Mouse (Mus musculus) midbrain, embryonic 16.5 days (tissue): ENCODE data around the gene Tldc2. TPM values are rescaled to one million over a fixed set of nuclear protein-coding genes. Genes with fewer than 3 reads are reported as not detected.

Experiments
- ATAC-seq: fragments of 200-750 bp; cut with Nextera tagmentation; 2 replicates; pipeline ENCODE4 v1.8.0; 2017; ENCODE audit warnings: moderate TSS enrichment
- H3K27ac ChIP-seq: fragments of 300-500 bp; sonication (generic); 2 replicates; pipeline ENCODE4 v1.5.1; 2014; ENCODE audit warnings: mild to moderate bottlenecking, low read length, mixed read lengths
- H3K27me3 ChIP-seq: fragments of 300-500 bp; sonication (generic); 2 replicates; pipeline ENCODE4 v1.6.1; 2014; ENCODE audit warnings: low read depth, low read length, mixed read lengths; ENCODE audit not compliant: control insufficient read depth, insufficient read depth
- H3K36me3 ChIP-seq: fragments of 300-500 bp; sonication (generic); 2 replicates; pipeline ENCODE4 v1.6.1; 2014; ENCODE audit warnings: mild to moderate bottlenecking, low read length, moderate library complexity, mixed read lengths; ENCODE audit not compliant: control insufficient read depth, insufficient read depth
- H3K4me1 ChIP-seq: fragments of 300-500 bp; sonication (generic); 2 replicates; pipeline ENCODE4 v1.6.1; 2014; ENCODE audit warnings: mild to moderate bottlenecking, low read length, mixed read lengths; ENCODE audit not compliant: control insufficient read depth, insufficient read depth
- H3K4me2 ChIP-seq: fragments of 300-500 bp; sonication (generic); 2 replicates; pipeline ENCODE4 v1.6.1; 2014; ENCODE audit warnings: mild to moderate bottlenecking, low read length, mixed read lengths
- H3K4me3 ChIP-seq: fragments of 300-500 bp; sonication (generic); 2 replicates; pipeline ENCODE4 v1.5.1; 2014; ENCODE audit warnings: low read depth, mild to moderate bottlenecking, low read length, moderate library complexity, mixed read lengths
- H3K9ac ChIP-seq: fragments of 300-500 bp; sonication (generic); 2 replicates; pipeline ENCODE4 v1.6.1; 2014; ENCODE audit warnings: low read depth, low read length, mixed read lengths
- H3K9me3 ChIP-seq: fragments of 300-500 bp; sonication (generic); replicated peaks from 2 replicates; pipeline ENCODE4 v1.6.1; 2014; ENCODE audit warnings: mild to moderate bottlenecking, low read length, mixed read lengths; ENCODE audit not compliant: control insufficient read depth, poor library complexity, severe bottlenecking
- WGBS: fragments of 180-500 bp; shearing (Covaris S2); extraction: QIAGEN DNeasy Blood & Tissue Kit; methylation state at CpG from one replicate; pipeline ENCODE4 v1.1.7; 2014; 5-methylcytosine and 5-hydroxymethylcytosine counted together
- polyA plus RNA-seq: library from polyadenylated mRNA; unstranded; fragments of >200 nt; fragmentation: Nextera tagmentation; extraction: Ambion mirVana; gene quantifications from 2 replicates; pipeline ENCODE4 v1.2.1, GENCODE M21; 2015

Gene Tldc2
- polyA plus RNA-seq, 1 experiment from 2014 or later = not detected

DNA sequence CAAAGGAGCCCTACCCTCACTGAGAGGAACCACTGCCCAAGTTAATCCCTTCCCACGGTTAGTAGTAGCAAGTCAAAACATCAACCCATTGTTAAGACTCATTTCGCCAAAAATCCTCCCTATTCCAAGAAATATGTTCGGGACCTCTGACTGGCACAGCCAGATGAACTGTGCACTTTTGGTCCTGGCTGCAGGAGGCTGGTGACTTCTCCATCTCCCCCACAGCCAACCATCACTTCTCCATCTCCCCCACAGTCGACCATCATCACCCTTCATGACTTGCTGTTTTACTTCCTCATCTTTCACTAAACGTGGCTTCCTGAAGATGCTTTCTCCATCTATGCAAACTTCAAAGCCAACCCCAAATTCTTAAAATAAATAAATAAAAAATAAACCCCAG, 52.0 kb downstream of the Tldc2 start:
- 76% methylated on average over 5 of the region's 5 CpGs for WGBS
- no peaks in the 10 kb centered on the region for H3K36me3 ChIP-seq
- no peaks in the 10 kb centered on the region for H3K27me3 ChIP-seq
- H3K4me3 ChIP-seq = no peak overlapping the region
- peaks cover 7% of the 10 kb centered on the region; the same call in 1 of the 2 replicates for H3K9me3 ChIP-seq
- H3K9ac ChIP-seq = no peak overlapping the region
- ATAC-seq = no peak
- peaks cover 4% of the 10 kb centered on the region for H3K4me1 ChIP-seq
- no peak overlapping the region for H3K4me2 ChIP-seq
- no peak overlapping the region for H3K27ac ChIP-seq

DNA sequence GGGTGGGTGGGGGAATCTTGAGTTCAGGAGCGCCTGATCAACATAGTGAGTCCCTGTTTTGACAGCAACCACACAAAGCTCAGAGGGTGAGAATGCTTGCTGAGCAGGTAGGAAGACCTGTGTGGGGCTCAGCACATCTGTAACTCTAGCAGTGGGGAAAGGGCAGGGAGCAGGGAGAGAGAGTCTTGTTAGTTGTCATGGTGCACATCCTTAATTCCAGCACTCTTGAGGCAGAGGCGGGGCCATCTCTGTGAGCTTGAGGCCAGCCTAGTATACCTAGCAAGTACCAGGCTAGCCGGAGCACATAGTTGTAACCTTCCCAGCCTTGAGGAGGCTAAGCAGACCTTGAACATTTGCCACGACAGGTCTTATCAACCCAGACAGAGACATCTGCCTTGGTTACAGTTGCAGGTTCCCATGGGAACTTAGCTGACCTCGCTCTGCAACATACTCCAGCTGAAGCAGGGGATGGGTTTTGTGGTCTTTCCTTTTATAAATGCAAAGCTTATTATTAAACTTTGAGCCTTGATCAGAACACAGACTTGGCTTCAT, 52.5 kb downstream of the Tldc2 start:
- WGBS = 89% methylated on average over 5 of the region's 5 CpGs
- peaks cover 7% of the 10 kb centered on the region; the same call in 1 of the 2 replicates for H3K9me3 ChIP-seq
- no peaks in the 10 kb centered on the region for H3K27me3 ChIP-seq
- H3K27ac ChIP-seq = no peak overlapping the region
- H3K4me1 ChIP-seq = peaks cover under 1% of the 10 kb centered on the region; the same call in 1 of the 2 replicates
- H3K36me3 ChIP-seq = no peaks in the 10 kb centered on the region
- no peak overlapping the region for H3K9ac ChIP-seq
- no peak for ATAC-seq
- H3K4me2 ChIP-seq = no peak overlapping the region
- no peak overlapping the region for H3K4me3 ChIP-seq

DNA sequence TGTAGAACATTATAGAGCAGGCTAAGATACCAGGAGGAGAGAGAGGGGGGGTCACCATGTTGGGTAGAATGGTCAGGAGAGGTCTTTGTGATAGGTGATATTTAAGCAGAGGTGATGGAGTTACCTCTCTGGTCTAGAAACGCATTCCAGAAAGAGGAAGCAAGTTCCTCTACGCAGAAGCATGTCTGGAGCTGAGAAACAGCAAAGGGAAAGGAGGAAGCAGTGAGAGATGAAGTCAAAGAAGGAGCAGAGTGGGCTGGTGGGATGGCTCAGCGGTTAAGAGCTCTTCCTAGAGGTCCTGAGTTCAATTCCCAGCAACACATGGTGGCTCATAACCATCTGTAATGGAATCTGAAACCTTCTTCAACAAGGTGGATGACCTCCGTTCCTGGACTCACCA, 55.1 kb downstream of the Tldc2 start:
- no peak for ATAC-seq
- no peak overlapping the region for H3K4me2 ChIP-seq
- no peak overlapping the region for H3K27ac ChIP-seq
- 91% methylated on average over 4 of the region's 4 CpGs for WGBS
- H3K4me1 ChIP-seq = no peaks in the 10 kb centered on the region
- peaks cover 7% of the 10 kb centered on the region; the same call in 1 of the 2 replicates for H3K9me3 ChIP-seq
- H3K27me3 ChIP-seq = no peaks in the 10 kb centered on the region
- no peak overlapping the region for H3K4me3 ChIP-seq
- H3K36me3 ChIP-seq = no peaks in the 10 kb centered on the region
- no peak overlapping the region for H3K9ac ChIP-seq

DNA sequence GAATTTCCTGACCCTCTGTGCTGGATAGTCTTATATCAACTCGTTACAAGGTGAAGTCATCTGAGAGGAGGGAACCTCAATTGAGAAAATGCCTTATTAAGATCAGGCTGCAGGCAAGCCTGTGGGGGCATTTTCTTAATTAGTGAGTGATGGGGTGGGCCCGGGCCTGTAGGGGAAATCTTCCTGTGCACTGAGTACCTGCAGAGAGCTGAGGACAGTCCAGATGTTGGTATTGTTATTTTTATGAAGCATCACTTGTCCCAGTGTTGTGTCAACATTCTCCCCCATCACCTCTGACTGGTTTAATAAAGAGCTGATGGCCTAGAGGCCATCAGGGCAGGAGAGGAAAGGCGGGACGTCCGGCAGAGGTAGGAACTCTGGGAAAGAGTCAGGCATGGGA, 57.3 kb downstream of the Tldc2 start:
- whole genome bisulfite sequencing = 81% methylated on average over 5 of the region's 5 CpGs
- H3K9ac ChIP-seq = no peak overlapping the region
- H3K27ac ChIP-seq = no peak overlapping the region
- H3K4me1 ChIP-seq = no peaks in the 10 kb centered on the region
- no peak overlapping the region for H3K4me2 ChIP-seq
- 0 out of 2 replicates have a peak, but pooled peaks cover 5% of the 10 kb centered on the region for H3K36me3 ChIP-seq
- ATAC-seq = no peak
- H3K27me3 ChIP-seq = no peaks in the 10 kb centered on the region
- H3K9me3 ChIP-seq = peaks cover 7% of the 10 kb centered on the region; the same call in 1 of the 2 replicates
- H3K4me3 ChIP-seq = no peak overlapping the region

DNA sequence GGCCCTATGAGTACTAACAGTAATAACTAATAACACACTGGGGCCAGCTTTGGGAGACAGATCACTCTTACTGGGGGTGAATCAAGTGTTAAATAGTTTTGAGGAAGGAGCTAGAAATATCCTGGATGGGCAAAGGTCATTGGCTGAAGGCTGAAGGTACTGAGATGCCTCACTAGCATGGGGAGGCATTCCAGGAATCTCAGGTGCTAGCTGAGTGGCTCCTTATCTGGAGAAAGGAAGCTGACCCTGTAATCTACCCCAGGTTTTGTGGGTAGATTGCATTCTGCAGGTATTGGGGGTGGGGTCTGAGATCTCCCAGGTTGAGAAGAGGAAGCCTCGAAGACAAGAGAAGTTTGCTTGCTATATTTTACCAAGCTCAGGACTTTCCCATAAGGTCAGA, 58.3 kb downstream of the Tldc2 start:
- ATAC-seq = no peak
- WGBS = 94% methylated on average over 1 of the region's 1 CpGs

More for the DNA sequence above, 58.3 kb downstream of the Tldc2 start:
- Histone ChIP-seq H3K4me1 (no peaks in the 10 kb centered on the region), H3K9ac (no peak overlapping the region), H3K36me3 (peaks cover 9% of the 10 kb centered on the region; the same call in 1 of the 2 replicates), H3K27ac (no peak overlapping the region), H3K9me3 (peaks cover 3% of the 10 kb centered on the region; the same call in 1 of the 2 replicates), H3K27me3 (no peaks in the 10 kb centered on the region), H3K4me2 (no peak overlapping the region), H3K4me3 (no peak overlapping the region)

Other genes with a start within 250 kb of the Tldc2 start
- gene Tgif2, start 247.0 kb upstream of the Tldc2 start, polyA plus RNA-seq = 12.5 and 14.1 TPM in 2 replicates
- 9.2 and 10.2 TPM in 2 replicates for gene 4930518I15Rik, start 229.1 kb upstream of the Tldc2 start, polyA plus RNA-seq
- gene Rab5if, start 223.9 kb upstream of the Tldc2 start, polyA plus RNA-seq = 139 and 147 TPM in 2 replicates
- gene Sla2, start 199.9 kb upstream of the Tldc2 start, polyA plus RNA-seq = 0.20 TPM in 1 of 2 replicates, not detected in the other
- gene Ndrg3, start 95.0 kb upstream of the Tldc2 start, polyA plus RNA-seq = 135 and 155 TPM in 2 replicates
- gene Dsn1, start 79.9 kb upstream of the Tldc2 start, polyA plus RNA-seq = 7.0 and 9.5 TPM in 2 replicates
- 5.2 and 5.5 TPM in 2 replicates for gene Soga1, start 7.8 kb upstream of the Tldc2 start, polyA plus RNA-seq
- 9.1 and 9.6 TPM in 2 replicates for gene Samhd1, start 48.2 kb downstream of the Tldc2 start, polyA plus RNA-seq
- 4.2 and 5.3 TPM in 2 replicates for gene Rbl1, start 117.5 kb downstream of the Tldc2 start, polyA plus RNA-seq
- gene Rpn2, start 192.0 kb downstream of the Tldc2 start, polyA plus RNA-seq = 207 and 225 TPM in 2 replicates
- 0.54 and 0.63 TPM in 2 replicates for gene Mroh8, start 192.5 kb downstream of the Tldc2 start, polyA plus RNA-seq